Mouse (Mus musculus) adrenal gland, adult 8-10 months (tissue): Measurements from ENCODE around the gene Pkd1l2. TPM values are rescaled to one million over a fixed set of nuclear protein-coding genes. Genes with fewer than 3 reads are reported as not detected.

Experiments used
- DNase-seq: peaks from one replicate; pipeline ENCODE4 v3.0.0; 2022
- total RNA-seq, 4 experiments: library from RNA; stranded (reverse); gene quantifications; 2 replicates each; pipeline ENCODE4 v1.2.4; 2022

Gene Pkd1l2
- total RNA-seq, 4 experiments from 2014 or later = 2.2 to 4.7 (median 3.2) TPM

GRCm38 (mm10) chr8:116954415-116954814 lies 127.8 kb downstream of the Pkd1l2 start:
- no peak for DNase-seq

DNA sequence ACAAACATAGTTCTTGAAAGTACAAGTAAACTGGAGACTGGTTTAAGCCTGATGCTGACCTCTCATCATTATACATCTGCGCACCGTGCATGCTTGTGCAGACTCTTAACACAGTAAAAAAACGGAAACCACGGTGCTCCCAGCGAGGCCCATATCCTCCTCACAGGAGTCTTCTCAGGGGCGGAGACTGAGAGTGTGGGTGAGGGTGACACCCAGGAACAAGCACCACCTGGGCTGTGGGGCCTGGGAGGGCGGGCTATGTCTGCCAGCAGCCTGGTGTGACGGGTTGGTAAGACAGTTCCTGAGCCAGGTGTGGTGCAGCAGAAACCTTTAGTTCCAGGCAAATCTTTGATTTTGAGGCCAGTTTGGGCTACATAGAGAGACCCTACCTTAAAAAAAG lies 129.8 kb downstream of the Pkd1l2 start:
- DNase-seq = no peak

DNA sequence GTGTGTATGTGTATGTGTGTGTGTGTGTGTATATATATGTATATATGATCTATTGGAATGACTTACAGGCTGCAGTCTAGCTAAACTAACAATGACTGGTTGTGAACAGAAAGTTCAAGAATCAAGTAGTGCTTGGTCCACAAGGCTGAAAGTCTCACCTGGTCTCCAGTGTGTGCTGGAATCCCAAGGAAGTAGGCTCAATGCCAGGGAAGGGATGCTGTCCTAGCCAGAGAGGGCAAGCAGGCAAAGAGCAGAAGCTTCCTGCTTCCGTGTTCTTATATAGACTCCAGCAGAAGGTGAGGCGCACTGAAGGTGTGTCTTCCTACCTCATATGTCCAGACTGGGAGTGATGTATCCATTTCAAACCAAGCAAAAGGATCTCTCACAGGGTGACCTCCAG lies 130.5 kb downstream of the Pkd1l2 start:
- no peak for DNase-seq

DNA sequence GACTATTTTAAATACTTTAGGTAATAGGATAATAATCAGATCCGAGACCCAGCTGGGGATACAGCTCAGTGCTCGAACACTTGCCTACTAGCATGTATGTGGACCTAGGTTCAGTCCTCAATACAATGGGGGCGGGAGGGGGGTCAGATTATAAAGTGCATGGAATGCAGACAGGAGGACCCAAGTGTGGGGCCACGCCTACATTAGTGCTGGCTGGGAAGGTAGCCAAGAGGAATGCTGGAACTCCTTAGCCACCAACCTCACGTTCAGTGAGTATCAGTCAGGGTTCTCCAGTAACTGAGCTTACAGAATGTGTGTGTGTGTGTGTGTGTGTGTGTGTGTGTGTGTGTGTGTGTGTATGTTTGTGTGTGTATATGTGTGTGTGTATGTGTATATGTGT lies 130.9 kb downstream of the Pkd1l2 start:
- DNase-seq = no peak

GRCm38 (mm10) chr8:116947589-116947988 lies 134.7 kb downstream of the Pkd1l2 start:
- DNase-seq = no peak

GRCm38 (mm10) chr8:116946851-116947250 lies 135.4 kb downstream of the Pkd1l2 start:
- no peak for DNase-seq

- no peak for DNase-seq
Measured at GRCm38 (mm10) chr8:116946268-116946838, 135.9 kb downstream of the Pkd1l2 start.

Other genes with a start within 250 kb of the Pkd1l2 start
- gene Cmc2, start 161.0 kb downstream of the Pkd1l2 start, total RNA-seq = 10 to 100 TPM; 46.5 to 55.8 (median 50.1) TPM
- 1 to 10 TPM; 2.5 to 5.8 (median 4.4) TPM for gene Cenpn, start 160.7 kb downstream of the Pkd1l2 start, total RNA-seq
- 10 to 100 TPM; 23.9 to 33.7 (median 30.8) TPM for gene Atmin, start 139.1 kb downstream of the Pkd1l2 start, total RNA-seq
- 1 to 10 TPM; 1.8 to 2.4 (median 2.1) TPM for gene 1700030J22Rik, start 103.5 kb downstream of the Pkd1l2 start, total RNA-seq
- gene Gcsh, start 88.9 kb downstream of the Pkd1l2 start, total RNA-seq = 100 to 1,000 TPM; 142 to 228 (median 186) TPM
- under 1 TPM in 2 of 4 experiments, not detected in 2; 0.15 to 0.16 TPM for gene Bco1, start 13.4 kb upstream of the Pkd1l2 start, total RNA-seq
- 10 to 100 TPM; 12.2 to 17.4 (median 13.8) TPM for gene Gan, start 75.7 kb upstream of the Pkd1l2 start, total RNA-seq
- 100 to 1,000 TPM; 134 to 141 (median 137) TPM for gene Cmip, start 174.6 kb upstream of the Pkd1l2 start, total RNA-seq